Mouse (Mus musculus): Measurements from ENCODE around the gene Hoxc9.

- TF ChIP-seq CTCF (IDR thresholded peaks at IDR 0.05; ENCODE audit: control insufficient read depth, insufficient read depth, insufficient replicate concordance, low read depth, low read length), result no peak
- no peak for TF ChIP-seq POLR2A (IDR thresholded peaks at IDR 0.05; ENCODE audit: control insufficient read depth, low read depth, low read length)
Observed at GRCm38 (mm10) chr15:102983716-102984115, 7.5 kb downstream of the Hoxc9 start.

Data from testis, adult 2 months (tissue).